In genomic region chr13:72211716-72212115, GRCm38 (mm10) we compare ENCODE assay signal across 24 mouse cellular contexts.
"Had no signal": no experiment of that assay in that cellular context is flagged by ENCODE, and none has a peak within 500 bp of the region (broad histone marks: within the 10 kb centered on the region; RNA-seq: fewer than 3 reads in every experiment).

No protein-coding gene starts in this region.

- H3K9me3 ChIP-seq: limb, embryonic 10.5 days; limb, embryonic 13.5 days; liver, embryonic 12.5 days; liver, embryonic 15.5 days; neural tube, embryonic 12.5 days; neural tube, embryonic 15.5 days had no signal

- H3K4me1 ChIP-seq: liver, embryonic 12.5 days; liver, embryonic 15.5 days had no signal

- H3K9ac ChIP-seq: limb, embryonic 13.5 days; liver, embryonic 12.5 days; liver, embryonic 15.5 days; neural tube, embryonic 12.5 days; neural tube, embryonic 15.5 days had no signal

- H3K4me3 ChIP-seq: layer of hippocampus, adult 2 months; limb, embryonic 10.5 days; limb, embryonic 13.5 days; liver, embryonic 12.5 days; liver, embryonic 15.5 days; neural tube, embryonic 12.5 days; neural tube, embryonic 15.5 days had no signal

- H3K36me3 ChIP-seq: limb, embryonic 10.5 days; limb, embryonic 13.5 days; liver, embryonic 12.5 days; liver, embryonic 15.5 days; neural tube, embryonic 12.5 days; neural tube, embryonic 15.5 days had no signal

- H3K27me3 ChIP-seq: liver, embryonic 12.5 days; liver, embryonic 15.5 days had no signal

- H3K4me2 ChIP-seq: limb, embryonic 13.5 days; liver, embryonic 12.5 days; liver, embryonic 15.5 days; midbrain, embryonic 11.5 days; neural tube, embryonic 12.5 days; neural tube, embryonic 15.5 days had no signal

- H3K27ac ChIP-seq: kidney, postnatal 0 days; layer of hippocampus, adult 2 months; limb, embryonic 10.5 days; limb, embryonic 13.5 days; liver, embryonic 12.5 days; liver, embryonic 15.5 days; neural tube, embryonic 12.5 days; neural tube, embryonic 15.5 days; stomach, postnatal 0 days had no signal

- DNase-seq: kidney, adult 18-20 months; kidney, adult 9 months; kidney, postnatal 25 days; layer of hippocampus, adult 9-11 months; liver; midbrain, embryonic 14.5 days; right cerebral cortex, adult 18-20 months; right cerebral cortex, postnatal 14 days; right cerebral cortex, postnatal 4 days; thymus, adult 2 months; thymus, postnatal 14 days; thymus, postnatal 4 days had no signal

- ATAC-seq: inflammation-experienced regulatory T-cells, adult 6 months; intestine, embryonic 16.5 days; liver, embryonic 12.5 days had no signal
